Mouse (Mus musculus) heart, postnatal 0 days (tissue): ENCODE data around the gene Zcchc7. TPM values are rescaled to one million over a fixed set of nuclear protein-coding genes. Genes with fewer than 3 reads are reported as not detected.
A peak's percentile ranks its signal among the peaks of the same experiment; 100 is the strongest.
"Not testable (repeated sequence)": the region's sequence is repeated elsewhere in the genome, so short reads cannot be mapped to it uniquely, and the experiment has no call there.

ENCODE experiments used
- ATAC-seq: fragments of 200-750 bp; cut with Nextera tagmentation; 2 replicates; pipeline ENCODE4 v1.8.0; 2017; ENCODE audit warnings: low read depth, moderate number of reproducible peaks, moderate library complexity; ENCODE audit not compliant: insufficient read depth
- DNase-seq: peaks from one replicate; pipeline ENCODE4 v3.0.0-alpha.2; 2016; ENCODE audit warnings: low spot score
- H3K27ac ChIP-seq: fragments of 300-500 bp; sonication (generic); 2 replicates; pipeline ENCODE4 v1.5.1; 2014; ENCODE audit warnings: low read depth, mild to moderate bottlenecking
- H3K27me3 ChIP-seq: fragments of 300-500 bp; sonication (generic); 2 replicates; pipeline ENCODE4 v1.6.1; 2014; ENCODE audit warnings: low read length, mixed read lengths; ENCODE audit not compliant: control insufficient read depth, insufficient read depth
- H3K36me3 ChIP-seq: fragments of 300-500 bp; sonication (generic); replicated peaks from 2 replicates; pipeline ENCODE4 v1.6.1; 2014; ENCODE audit warnings: low read length, mixed read lengths; ENCODE audit not compliant: control insufficient read depth, insufficient read depth
- H3K4me1 ChIP-seq: fragments of 300-500 bp; sonication (generic); 2 replicates; pipeline ENCODE4 v1.6.1; 2014; ENCODE audit warnings: antibody characterized with exemption; ENCODE audit not compliant: control insufficient read depth, insufficient read depth
- H3K4me2 ChIP-seq: fragments of 300-500 bp; sonication (generic); 2 replicates; pipeline ENCODE4 v1.6.1; 2014; ENCODE audit warnings: low read depth, mild to moderate bottlenecking, low read length, moderate library complexity
- H3K4me3 ChIP-seq: fragments of 300-500 bp; sonication (generic); 2 replicates; pipeline ENCODE4 v1.5.1; 2014; ENCODE audit warnings: low read depth, low read length
- H3K9ac ChIP-seq: fragments of 300-500 bp; sonication (generic); replicated peaks from 2 replicates; pipeline ENCODE4 v1.6.1; 2014; ENCODE audit warnings: low read depth, low read length, mixed read lengths
- H3K9me3 ChIP-seq: fragments of 300-500 bp; sonication (generic); replicated peaks from 2 replicates; pipeline ENCODE4 v1.6.1; 2016; ENCODE audit warnings: low read length; ENCODE audit not compliant: control insufficient read depth
- CTCF ChIP-seq: IDR thresholded peaks from 2 replicates; pipeline ENCODE4 v1.5.1; 2016; ENCODE audit warnings: antibody characterized with exemption, control low read depth, low read depth
- EP300 ChIP-seq: IDR thresholded peaks from 2 replicates; pipeline ENCODE4 v1.6.1; 2016; ENCODE audit warnings: antibody characterized with exemption, low read depth
- WGBS: fragments of 180-500 bp; shearing (Covaris S2); extraction: QIAGEN DNeasy Blood & Tissue Kit; methylation state at CpG from one replicate; pipeline ENCODE4 v1.1.7; 2014; 5-methylcytosine and 5-hydroxymethylcytosine counted together
- polyA plus RNA-seq: library from polyadenylated mRNA; unstranded; fragments of >200 nt; fragmentation: Nextera tagmentation; extraction: Ambion mirVana; gene quantifications from 2 replicates; pipeline ENCODE4 v1.2.1, GENCODE M21; 2015
- total RNA-seq: library from RNA; depleted of rRNA; stranded (reverse); fragments of >200 nt; gene quantifications from 2 replicates; pipeline ENCODE4 v1.2.3, GENCODE M21; 2014; ENCODE audit warnings: low replicate concordance

Zcchc7 gene
- total and polyA plus RNA-seq, 2 experiments from 2014 or later = 14.1 to 22.4 TPM

GRCm38 (mm10) chr4:44717676-44718075, 38.0 kb upstream of the Zcchc7 start:
- no peak for ATAC-seq
- DNase-seq = no peak
- H3K4me3 ChIP-seq = no peak overlapping the region
- no peaks in the 10 kb centered on the region for H3K36me3 ChIP-seq
- no peak overlapping the region for H3K9ac ChIP-seq
- no peak overlapping the region for H3K4me2 ChIP-seq
- no peak overlapping the region for H3K27ac ChIP-seq
- H3K4me1 ChIP-seq = no peaks in the 10 kb centered on the region
- no peaks in the 10 kb centered on the region for H3K9me3 ChIP-seq
- 65% methylated on average over 3 of the region's 3 CpGs for WGBS
- TF ChIP-seq EP300 (no peak), CTCF (no peak)
- H3K27me3 ChIP-seq = peaks cover 74% of the 10 kb centered on the region

GRCm38 (mm10) chr4:44720046-44720445, 35.6 kb upstream of the Zcchc7 start:
- no peaks in the 10 kb centered on the region for H3K9me3 ChIP-seq
- H3K4me1 ChIP-seq = no peaks in the 10 kb centered on the region
- whole genome bisulfite sequencing = 84% methylated on average over 7 of the region's 8 CpGs
- H3K27me3 ChIP-seq = peaks cover 55% of the 10 kb centered on the region
- TF ChIP-seq EP300 (no peak), CTCF (no peak)
- H3K9ac ChIP-seq = no peak overlapping the region
- H3K4me2 ChIP-seq = no peak overlapping the region
- H3K36me3 ChIP-seq = no peaks in the 10 kb centered on the region
- H3K27ac ChIP-seq = no peak overlapping the region
- DNase-seq (no peak), ATAC-seq (no peak)
- no peak overlapping the region for H3K4me3 ChIP-seq

- Histone ChIP-seq H3K27ac (no peak overlapping the region), H3K27me3 (peaks cover 47% of the 10 kb centered on the region), H3K4me3 (no peak overlapping the region), H3K36me3 (no peaks in the 10 kb centered on the region), H3K9ac (no peak overlapping the region), H3K4me1 (no peaks in the 10 kb centered on the region), H3K9me3 (no peaks in the 10 kb centered on the region), H3K4me2 (no peak overlapping the region)
- no peak for DNase-seq
- TF ChIP-seq EP300 = no peak
- TF ChIP-seq CTCF = no peak
- ATAC-seq = no peak
- WGBS = 70% methylated on average over 4 of the region's 4 CpGs
These were observed 34.4 kb upstream of the Zcchc7 start for GRCm38 (mm10) chr4:44721237-44721636.

GRCm38 (mm10) chr4:44740471-44740870, 15.2 kb upstream of the Zcchc7 start:
- DNase-seq = no peak
- 58% methylated on average over 1 of the region's 1 CpGs for WGBS

DNA sequence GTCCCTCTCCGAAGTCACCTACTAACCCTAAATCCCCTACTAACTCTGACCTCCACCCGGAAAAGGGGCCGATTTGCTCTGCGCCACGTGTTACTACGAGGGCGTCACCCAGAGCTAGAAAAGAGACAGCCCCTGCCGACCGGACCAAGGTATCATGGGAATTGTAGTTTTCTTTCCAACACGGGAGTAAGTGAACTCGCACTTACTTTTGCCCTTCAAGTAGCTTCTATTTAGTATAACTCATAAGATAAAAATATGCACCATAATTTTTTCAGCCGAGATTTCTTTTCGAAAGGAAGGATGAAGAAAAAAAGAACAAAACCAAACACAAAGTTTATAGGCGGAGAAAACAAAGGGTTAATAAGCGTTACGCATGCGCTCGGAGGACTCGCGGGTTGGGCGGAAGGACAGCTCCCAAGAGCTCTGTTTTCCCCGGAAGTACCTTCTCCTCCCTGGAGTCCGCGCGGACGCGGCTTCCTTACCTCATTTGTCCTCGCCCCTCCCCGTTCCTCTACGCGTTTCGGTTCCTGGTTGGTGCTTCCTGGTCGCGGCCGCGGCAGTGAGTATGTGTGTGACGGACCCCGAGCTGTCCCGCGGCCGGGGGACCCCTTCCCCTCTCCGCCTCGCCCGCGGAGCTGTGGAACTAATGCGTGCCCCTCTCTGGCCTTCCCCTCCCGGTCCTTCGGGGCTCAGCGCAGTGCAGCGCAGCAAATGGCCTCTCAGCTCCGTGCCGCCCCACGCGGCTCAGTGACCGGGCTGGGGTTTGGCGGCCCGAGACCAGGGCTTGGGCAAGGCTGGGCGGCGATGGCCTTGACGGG, 666 bp downstream of the Zcchc7 start:
- H3K4me2 ChIP-seq = peak overlapping the region; percentile 78
- no peaks in the 10 kb centered on the region for H3K9me3 ChIP-seq
- H3K4me1 ChIP-seq = no peaks in the 10 kb centered on the region
- no peaks in the 10 kb centered on the region for H3K36me3 ChIP-seq
- H3K27me3 ChIP-seq = no peaks in the 10 kb centered on the region
- DNase-seq = peak; percentile 98
- H3K9ac ChIP-seq = peak overlapping the region; percentile 89
- peak; percentile 99 for ATAC-seq
- H3K27ac ChIP-seq = peak overlapping the region; percentile 88
- under 1% methylated on average over 60 of the region's 60 CpGs for WGBS
- peak overlapping the region; percentile 87 for H3K4me3 ChIP-seq
- TF ChIP-seq EP300 = no peak

More at GRCm38 (mm10) chr4:44740471-44740870, 15.2 kb upstream of the Zcchc7 start:
- TF ChIP-seq EP300 = no peak
- TF ChIP-seq CTCF = no peak
- Histone ChIP-seq H3K4me3 (no peak overlapping the region), H3K9me3 (0 out of 2 replicates have a peak, but pooled peaks cover 14% of the 10 kb centered on the region), H3K27ac (no peak overlapping the region), H3K9ac (no peak overlapping the region), H3K27me3 (no peaks in the 10 kb centered on the region), H3K4me2 (no peak overlapping the region), H3K36me3 (no peaks in the 10 kb centered on the region), H3K4me1 (no peaks in the 10 kb centered on the region)
- ATAC-seq = no peak

DNA sequence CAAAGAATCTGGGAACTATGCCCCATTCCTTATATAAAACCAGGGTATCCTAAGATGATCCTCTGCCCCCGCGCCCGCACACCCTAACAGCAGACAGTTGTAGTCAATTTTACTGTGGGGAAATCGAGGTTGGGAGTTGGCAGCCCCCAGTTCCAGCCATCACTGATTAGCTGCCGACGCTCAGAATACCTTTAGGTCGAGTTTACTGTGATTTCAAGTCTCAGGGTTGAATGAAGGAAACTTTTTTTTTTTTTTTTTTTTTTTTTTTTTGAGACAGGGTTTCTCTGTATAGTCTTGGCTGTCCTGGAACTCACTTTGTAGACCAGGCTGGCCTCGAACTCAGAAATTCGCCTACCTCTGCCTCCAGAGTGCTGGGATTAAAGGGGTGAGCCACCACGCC, 1.5 kb downstream of the Zcchc7 start:
- H3K27me3 ChIP-seq, H3K4me1 ChIP-seq, DNase-seq, H3K36me3 ChIP-seq, ATAC-seq, H3K9me3 ChIP-seq: not testable (repeated sequence)
- Histone ChIP-seq H3K4me2 (peak overlapping the region; percentile 78), H3K27ac (peak overlapping the region; percentile 88), H3K4me3 (peak overlapping the region; percentile 87), H3K9ac (peak overlapping the region; percentile 89)
- 10% methylated on average over 10 of the region's 10 CpGs for WGBS
